Mouse (Mus musculus) heart, postnatal 10 days (tissue): ENCODE measurements around the gene Megf11. TPM values are rescaled to one million over a fixed set of nuclear protein-coding genes. Genes with fewer than 3 reads are reported as not detected.

Source experiments
- DNase-seq, 2 experiments: peaks; one replicate each; pipeline ENCODE4 v3.0.0; 2021
- intact Hi-C: fragments of 180-260 bp; cut with DNase I; formaldehyde crosslinking; loops from one replicate; pipeline ENCODE4 v1.15.1; 2025
- total RNA-seq, 2 experiments: library from RNA; stranded (reverse); gene quantifications; 2 replicates each; pipeline ENCODE4 v1.2.3; 2021

The Megf11 gene
- total RNA-seq, 2 experiments from 2014 or later = 3.3 to 4.2 TPM

DNA sequence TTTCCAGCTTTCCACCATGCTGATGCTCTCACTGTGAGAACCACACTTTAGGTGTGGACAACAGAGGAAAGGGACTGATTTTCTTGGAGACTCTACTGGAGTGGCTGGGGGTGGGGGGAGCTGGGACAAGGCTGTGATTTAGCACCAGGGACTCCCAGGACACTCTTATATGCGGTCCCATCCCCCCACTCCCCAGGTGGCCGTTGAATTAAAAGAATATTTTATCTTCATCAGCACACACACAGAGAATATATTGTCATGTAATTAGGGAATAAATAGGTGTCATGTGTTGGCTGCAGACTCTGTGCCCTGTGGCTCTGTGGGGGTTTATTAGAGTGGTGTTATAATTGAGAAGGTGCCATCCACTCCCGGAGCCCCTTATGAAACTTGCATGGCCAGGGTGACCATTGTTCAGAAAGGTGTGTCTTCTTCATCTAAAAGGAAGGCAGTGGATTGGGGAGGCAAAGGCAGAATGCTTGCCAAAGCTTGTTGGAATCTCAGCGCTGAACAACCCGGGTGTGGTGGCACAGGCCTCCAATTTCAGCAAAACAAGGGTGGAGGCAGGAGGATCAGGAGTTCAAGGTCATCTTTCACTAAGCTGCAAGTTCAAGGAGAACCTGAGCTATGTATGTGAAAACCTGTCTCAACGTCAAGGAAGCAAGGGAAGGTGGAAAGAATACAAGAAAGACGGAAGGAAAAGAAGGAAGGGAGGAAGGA is 4.3 kb downstream of the Megf11 start:
- no peak for DNase-seq
- intact Hi-C loops = loop anchor here (5.0 kb wide), 2 partner anchors 303 to 573 kb away; partner anchors contain the start of gene Ints14

DNA sequence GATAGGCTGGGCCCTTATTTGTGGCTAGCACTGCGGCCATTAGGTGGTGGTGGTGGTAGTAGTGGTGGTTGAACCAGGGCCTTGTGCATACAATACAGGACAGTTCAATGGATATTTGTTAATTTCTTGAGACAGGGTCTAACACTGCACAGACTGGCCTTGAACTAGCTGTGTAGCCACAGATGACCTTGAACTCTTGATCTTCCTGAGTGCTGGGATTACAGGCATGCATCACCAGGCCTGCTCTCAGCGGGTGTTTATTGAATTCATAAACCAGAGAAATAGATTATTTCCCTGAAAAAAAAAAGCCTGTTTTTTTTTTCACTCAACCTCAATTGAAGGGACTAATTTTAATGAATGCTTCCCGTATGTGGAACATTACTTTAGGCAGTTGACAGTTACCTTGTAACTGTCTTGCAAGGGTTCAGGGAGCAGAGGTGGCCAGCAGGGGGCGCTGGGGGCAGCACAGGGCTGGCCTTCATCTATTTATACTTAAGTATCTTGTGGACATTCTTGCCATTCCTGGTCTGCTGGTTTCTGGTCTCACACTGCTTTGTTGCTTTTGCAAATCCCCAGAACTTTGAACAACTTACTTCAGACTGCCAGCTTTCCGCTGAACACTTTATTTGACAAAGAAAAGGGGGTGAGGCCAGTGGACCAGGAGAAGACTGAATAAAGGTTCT is 8.6 kb downstream of the Megf11 start:
- intact Hi-C loops = loop anchor here (1.0 to 5.0 kb wide), 3 partner anchors 245 to 568 kb away; partner anchors contain the start of gene Ints14
- peak; percentile 77 to 90 for DNase-seq

DNA sequence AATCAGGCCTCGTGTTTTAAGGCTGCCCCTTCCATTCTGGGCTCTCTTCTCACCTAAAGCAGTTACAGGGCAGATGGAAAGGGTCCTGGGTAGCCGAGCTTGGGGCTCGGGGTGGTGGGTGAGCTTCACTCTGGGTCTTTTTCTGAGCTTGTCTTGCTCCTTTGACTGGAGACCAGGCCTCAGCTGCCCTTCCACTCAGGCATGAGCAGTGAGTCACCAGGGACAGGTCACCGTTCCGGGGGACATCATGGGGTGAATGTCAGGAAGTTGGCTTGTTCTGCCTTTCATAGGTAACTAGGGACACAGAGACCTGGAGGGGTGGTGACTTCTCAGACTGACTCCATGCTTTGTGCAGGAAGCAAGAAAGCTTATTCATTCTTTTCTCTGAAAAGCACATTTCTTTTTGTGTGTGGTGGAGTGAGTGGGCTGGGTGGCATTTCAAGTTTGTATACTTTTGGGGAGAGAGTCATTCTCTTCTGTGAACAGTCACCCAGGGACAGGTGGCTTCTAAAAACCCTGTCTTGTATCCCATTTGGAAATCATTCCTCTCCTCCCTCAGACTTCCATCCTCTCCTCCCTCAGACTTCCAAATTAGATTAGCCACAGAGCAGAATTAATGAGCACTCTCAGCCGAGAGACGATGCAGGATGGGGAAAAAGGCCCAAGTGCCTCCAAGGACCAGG is 10.0 kb downstream of the Megf11 start:
- intact Hi-C loops = no loop called here
- DNase-seq = no peak

DNA sequence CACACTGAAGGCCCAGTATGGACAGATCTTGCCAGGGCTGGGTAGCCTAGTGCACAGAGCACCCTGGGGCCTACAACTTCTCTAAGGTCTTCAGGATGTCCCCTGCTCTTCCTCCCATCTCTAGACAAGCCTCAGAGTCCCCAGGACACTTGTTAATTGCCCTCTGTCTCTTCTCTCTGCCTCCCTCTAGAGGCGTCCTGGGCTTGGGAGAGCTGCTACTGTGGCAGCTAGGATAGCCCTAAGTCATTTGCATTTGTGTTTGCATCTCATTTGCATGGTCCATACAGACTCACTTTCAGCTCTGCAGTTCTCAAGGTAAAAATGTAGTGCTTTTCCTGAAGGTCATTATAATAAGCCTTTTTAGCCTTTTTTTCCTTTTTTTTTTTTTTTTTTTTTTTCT is 11.7 kb downstream of the Megf11 start:
- peak; percentile 26 to 58 for DNase-seq
- intact Hi-C loops = no loop called here

DNA sequence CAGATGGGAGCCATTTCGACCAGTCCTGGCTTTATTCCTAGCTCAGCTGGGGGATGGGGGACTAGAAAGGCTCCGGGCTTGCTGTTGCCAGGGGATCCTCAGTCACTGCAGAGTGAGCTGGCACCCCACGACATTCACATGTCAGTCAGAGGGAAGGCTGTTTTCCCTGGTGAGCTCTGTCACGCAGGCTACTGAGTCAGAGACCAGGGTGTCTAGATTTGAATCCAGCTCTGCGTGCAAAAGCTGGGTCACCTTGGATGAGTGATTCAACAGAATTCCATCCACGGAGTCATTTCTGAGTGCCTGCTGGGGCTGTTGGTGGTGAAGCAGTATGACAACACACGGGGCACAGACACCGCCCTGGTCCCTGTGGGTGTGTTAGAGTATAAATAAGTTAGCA is 13.7 kb downstream of the Megf11 start:
- no peak for DNase-seq
- intact Hi-C loops = no loop called here

DNA sequence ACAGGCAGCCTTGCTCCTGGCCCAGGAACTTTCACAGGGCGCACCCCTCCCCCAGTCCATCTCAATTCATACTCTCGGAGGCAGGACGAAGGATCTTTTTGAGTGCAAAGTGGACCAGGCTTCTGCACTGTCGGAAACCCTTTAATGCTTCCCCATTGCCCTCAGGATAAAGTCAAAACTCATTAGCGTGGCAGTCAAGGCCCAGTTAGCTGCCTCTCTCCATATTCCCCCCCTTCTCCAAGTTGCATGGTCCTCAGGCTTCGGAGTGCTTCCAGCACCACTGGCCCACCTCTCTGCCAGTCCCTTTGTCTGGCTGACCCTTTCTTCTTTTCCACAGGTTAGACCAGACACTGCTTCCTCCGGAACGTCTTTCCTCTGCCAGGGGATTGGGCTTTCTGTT is 16.7 kb downstream of the Megf11 start:
- intact Hi-C loops = no loop called here
- DNase-seq = no peak

DNA sequence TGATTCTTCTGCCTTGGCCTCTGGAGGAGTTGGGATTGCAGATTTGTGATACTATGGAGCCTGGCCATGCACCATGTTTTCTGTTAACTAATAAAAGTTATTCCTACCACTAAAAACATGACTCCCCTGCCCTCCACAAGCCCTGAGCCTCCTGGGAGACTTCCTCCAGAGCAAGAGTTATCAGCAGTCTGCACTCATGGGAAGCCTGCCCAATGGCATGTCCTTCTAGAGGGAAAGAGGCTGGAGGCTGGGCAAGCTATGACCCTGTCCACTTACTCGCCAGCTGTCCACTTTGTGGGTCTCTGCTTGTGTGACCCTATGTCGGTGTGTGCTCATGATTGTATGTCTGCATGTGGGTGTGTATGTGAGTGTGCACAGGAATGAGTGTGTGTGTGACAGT is 21.4 kb downstream of the Megf11 start:
- DNase-seq = no peak
- intact Hi-C loops = no loop called here

DNA sequence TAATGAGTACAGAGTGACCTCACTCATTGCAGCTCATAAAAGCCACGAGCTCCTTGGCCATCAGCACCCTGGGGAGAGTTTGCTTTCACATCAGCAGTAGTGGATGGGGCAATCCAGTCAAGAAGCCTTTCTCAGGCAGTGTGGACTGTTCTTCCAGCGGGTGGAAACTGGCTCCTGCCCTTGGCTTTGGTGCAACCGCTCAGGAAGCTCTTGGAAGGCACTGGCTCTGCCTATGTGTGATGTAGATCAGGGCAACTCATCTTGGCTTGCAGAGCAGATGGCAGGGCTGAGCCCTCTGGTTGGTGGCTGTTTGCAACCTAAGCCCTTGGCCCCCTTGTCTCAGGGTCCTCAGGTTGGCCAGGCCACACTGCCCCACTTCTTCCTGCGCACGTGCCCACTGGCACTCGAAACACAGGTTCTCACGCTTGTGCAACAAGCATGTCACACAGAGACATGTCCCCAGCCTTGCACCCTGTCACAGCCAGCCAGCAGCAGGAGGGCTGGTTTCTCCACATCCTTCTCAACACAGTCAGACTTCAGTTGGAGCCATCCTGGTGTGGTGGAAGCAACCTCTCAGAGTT is 22.1 kb downstream of the Megf11 start:
- no peak for DNase-seq
- intact Hi-C loops = no loop called here

DNA sequence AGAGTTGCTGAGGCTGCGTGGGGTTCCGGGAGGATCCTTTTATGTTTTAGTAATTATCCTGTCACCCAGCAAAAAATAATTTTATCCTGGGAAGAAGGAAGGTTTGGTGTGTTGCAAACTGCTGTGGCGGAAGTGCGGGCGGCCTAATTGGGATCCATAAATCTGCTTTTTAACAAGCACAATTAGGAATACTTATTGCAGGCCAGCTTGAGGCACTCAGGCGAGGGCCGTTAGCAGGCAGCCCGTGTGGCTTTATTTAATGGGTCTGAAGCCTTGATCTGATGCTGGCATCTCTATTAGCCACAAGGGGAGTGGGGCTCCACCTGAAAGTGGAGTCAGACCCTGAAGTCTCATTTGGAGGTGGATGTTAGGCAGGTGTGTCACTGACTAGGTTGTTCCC is 23.4 kb downstream of the Megf11 start:
- DNase-seq = no peak
- intact Hi-C loops = no loop called here

DNA sequence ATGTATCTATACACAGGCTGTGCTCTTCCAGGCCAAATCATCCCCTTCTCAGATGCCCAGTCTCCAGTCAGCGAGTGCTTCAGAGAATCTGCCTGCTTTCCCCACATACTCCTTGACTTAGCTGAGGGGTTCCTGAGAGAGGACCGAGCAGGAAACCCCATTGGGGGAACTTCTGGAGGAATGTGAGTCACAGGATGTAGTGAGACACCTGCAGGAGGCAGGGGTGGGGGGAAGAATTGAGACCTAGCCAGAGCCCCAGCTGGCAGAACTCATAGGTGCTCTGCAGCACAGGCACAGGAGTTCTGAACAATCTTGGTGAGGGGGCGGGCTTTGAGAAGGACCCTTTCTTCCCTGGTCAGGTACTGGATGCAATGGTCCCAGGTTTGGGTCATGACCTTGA is 35.0 kb downstream of the Megf11 start:
- intact Hi-C loops = no loop called here
- DNase-seq = no peak

DNA sequence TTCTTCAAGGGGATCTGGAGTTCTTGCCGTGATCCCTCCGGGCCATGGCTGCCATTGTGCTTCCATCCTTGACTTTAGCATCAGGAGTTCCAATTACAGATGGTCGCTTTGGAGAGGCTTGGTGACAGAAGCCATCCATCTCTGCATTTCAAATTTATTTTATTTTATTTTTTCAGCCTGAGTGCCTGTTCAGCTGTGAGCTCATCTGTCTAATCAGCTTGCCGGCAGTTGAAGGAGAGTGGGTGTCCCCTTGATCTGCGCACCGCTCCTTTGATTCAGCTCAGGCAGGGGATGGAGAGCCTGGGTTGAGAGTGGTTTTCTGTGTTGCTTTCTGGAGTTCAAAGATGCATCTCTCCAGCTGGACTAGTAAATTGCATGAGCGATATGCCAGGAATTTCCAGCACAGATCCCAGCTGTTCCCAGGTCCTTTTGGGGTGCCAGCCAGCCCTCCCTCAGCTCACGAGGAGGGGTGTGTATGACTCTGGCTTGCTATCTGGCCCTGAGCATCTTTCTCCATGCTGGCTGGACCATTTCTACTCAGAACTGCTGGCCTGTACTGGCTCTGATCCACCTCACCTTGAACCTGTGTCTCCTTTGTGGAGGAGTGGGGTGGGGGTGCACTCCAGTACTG is 36.7 kb downstream of the Megf11 start:
- intact Hi-C loops = no loop called here
- no peak for DNase-seq

DNA sequence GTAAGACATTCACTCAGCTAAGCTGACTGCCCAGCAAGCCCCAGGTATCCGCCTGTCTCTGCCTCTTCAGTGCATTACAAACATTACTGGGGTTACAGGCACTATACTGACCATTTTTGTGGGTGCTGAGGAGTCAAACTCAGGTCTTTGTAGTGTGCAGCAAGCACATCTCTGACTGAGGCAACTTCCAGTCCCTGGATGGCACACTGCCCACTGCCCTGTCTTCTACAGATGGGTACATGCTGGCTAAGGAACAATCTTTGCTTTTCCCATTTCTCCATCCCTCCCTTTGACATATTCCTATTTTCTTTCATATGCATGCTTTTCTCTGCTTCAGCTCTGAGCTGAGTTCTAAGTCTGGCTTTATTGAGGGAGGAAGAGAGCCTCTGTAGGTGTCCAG is 38.5 kb downstream of the Megf11 start:
- intact Hi-C loops = no loop called here
- DNase-seq = no peak

DNA sequence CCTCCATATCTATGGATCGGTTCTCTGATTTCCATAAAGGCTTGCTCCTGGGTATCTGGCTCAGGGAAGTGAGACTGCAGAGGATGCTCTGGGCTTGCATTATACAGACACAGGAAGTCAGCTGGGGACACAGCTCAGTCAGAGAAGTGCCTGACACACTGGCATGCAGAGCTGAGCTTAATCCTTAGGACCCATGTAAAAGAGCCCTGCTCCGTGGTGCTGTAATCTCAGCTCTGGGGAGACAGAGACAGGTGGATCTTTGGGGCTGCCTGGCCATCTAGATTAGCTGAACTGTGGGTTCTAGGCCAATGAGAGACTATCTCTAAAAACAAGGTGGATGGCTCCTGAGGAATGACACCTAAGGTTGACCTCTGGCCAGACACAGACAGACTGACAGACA is 50.7 kb downstream of the Megf11 start:
- intact Hi-C loops = no loop called here
- DNase-seq = no peak

DNA sequence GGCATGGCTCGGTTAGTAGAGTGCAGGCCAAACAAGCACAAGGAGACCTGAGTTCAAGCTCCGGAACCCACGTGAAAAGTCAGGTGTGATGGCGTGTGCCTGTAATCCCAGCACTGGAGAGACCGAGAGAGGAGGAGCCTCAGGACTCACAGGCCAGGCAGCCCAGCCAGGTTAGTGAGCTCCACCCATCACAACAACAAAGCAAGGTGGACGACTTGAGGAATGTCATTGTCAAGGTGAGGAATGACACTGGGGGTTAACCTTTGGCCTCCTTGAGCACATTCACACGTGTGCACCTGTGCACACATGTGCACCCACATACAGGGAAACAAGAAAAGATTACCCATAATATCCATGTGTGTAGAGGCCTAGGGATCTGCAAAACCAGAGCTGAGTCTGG is 54.7 kb downstream of the Megf11 start:
- no peak for DNase-seq
- intact Hi-C loops = no loop called here

DNA sequence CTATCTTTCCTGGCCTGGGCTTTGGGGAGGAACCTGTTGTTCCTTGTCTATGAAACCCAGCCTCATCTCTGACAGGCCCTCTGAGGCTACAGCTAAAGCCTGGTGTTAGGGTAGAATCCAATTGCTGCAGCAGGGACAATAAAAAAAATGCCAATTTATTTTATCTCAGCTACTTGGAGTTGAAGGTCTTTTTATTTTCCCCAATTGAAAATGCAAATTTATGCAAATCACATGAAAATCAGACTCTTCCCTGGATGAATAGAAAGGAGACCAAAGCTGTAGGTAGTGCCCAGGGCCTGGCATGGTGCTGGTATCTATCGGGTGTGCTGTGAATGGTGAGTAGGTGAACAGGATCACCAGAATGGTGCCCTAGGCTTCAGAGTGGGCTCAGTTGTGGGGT is 60.6 kb downstream of the Megf11 start:
- DNase-seq = no peak
- intact Hi-C loops = no loop called here

DNA sequence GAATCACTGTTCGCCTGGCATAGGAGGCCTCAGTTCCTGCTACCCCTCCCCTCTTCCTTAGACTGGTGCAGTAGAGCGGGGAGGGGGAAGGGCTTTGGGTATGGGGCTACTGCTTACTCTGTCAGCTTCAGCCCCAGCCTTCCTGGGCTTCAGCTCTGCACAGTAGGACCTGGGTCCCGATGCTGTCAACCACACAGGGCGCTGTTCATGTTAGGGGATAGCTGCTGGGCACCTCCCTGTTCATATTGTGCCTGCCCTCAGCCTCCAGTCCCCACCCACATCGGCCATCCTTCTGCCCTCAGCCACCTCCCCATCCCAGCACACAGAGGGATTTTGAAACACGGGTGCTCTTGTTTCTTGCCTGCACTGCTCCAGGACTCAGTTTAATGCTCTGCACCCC is 61.6 kb downstream of the Megf11 start:
- intact Hi-C loops = no loop called here
- DNase-seq = no peak

DNA sequence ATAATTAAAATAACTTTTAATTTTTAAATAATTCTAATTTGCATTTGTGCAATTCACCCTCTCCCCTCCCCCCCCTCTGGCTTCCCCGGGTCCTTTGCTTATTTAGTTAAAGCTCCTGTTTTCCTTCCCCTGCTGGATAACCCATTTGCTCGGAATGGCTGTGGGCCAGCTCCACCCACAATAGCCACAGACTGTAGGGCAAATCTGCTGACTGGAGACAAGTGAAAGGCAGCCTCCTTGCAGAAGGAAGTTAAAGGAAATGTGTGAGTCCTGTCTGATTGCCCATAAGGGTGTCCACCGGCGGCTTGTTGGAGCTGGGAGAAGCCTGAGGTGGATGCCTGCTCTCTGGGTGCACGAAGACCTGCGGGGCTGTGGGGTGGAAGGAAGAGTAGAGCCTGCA is 62.1 kb downstream of the Megf11 start:
- intact Hi-C loops = no loop called here
- DNase-seq = peak; percentile 63 to 66

DNA sequence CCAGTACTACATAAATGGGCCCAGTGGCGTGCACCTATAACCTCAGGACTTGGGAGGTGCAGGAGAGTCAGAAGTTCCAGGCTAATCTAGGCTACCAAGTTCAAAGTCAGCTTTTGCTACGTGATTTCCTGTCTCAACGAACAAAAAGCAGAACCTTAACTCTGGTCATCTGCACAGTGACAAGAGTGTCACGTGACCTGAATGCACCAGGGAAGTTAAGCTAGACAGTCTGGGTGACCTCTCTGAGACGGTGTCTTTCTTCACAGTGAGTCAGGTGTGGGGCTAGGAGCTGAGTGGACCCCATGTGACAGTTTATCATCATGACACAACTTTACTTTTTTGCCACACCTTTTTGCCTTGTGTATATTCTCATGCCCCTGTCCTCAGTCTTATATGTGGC is 67.3 kb downstream of the Megf11 start:
- no peak for DNase-seq
- intact Hi-C loops = no loop called here

DNA sequence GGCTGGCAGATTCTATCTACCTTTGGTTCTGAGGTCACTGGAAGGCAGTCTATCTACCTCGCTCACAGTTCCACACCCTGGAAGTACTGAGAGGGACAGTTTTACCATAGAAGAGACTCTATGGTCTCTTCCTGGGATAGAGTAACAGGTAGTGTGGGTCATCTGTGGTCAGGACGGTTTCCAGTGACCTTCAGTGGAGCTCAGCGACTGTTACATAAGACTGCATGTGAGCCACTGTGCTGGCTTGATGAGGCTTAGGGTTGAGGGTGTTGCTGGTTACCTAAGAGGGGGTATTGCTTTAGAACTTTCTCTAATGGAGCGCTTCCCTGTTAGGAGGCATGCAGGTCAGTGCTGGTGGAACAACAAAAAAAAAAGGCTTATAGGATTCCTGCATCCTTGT is 68.8 kb downstream of the Megf11 start:
- intact Hi-C loops = no loop called here
- DNase-seq = no peak

DNA sequence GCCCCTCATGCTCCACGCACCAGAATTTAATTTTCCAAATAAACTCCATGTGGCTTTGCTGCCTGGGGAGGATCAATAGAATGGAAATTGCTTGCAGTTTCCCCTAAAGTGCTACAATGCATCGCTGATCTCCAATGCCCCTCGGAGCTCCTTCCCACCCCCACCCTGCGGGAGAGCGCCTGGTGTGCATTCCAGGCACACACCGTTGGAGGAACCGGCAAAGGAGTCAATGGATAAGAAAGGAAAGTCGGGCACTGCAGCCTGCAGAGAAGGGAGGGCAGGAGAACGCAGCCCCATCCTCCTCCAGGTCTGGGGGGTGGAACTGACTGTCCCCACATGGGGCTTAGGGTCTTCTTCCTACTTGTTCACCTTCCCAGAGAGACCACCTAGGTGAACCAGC is 70.5 kb downstream of the Megf11 start:
- no peak for DNase-seq
- intact Hi-C loops = no loop called here

DNA sequence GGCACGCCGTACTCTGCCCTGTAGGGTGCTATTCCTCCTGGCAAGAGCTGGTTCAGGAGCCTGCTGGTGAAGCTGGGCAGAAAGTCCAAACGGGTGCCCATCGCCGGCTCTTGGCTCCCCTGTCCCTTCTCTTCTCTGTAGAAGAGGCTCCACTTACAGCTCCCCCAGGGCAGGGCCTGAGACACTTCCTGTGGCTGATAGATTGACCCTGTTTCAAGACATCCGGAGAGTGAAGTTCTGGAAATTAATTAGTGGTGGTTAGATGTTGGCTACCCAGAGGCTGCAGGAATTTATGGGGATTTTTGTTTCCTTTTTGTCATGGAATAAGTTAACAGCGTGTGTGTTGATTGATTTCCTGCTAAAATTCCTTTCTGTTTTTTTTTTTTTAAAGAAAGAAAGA is 72.2 kb downstream of the Megf11 start:
- intact Hi-C loops = no loop called here
- no peak for DNase-seq
